Comparison of ENCODE assay signal across 8 mouse cellular contexts in genomic region chr14:37135671-37136070, GRCm38 (mm10). TPM values are rescaled to one million over a fixed set of nuclear protein-coding genes. Genes with fewer than 3 reads are reported as not detected.
DNase-seq lines count a peak whose midpoint lies in the region; ATAC-seq lines count a peak whose summit lies in the region.

No protein-coding gene starts in this region.

- WGBS in forebrain, embryonic 11.5 days: 3% methylated on average over 10 of the region's 10 CpGs
- 3% methylated on average over 10 of the region's 10 CpGs for WGBS in liver, embryonic 12.5 days (ENCODE audit: insufficient replicate concordance)

- no peaks in the 10 kb centered on the region for H3K4me1 ChIP-seq in forebrain, embryonic 11.5 days (replicated peaks; ENCODE audit: control insufficient read depth, insufficient read depth, low read length)
- peaks cover 9% of the 10 kb centered on the region for H3K4me1 ChIP-seq in liver, embryonic 12.5 days

- no peaks in the 10 kb centered on the region for H3K9me3 ChIP-seq in forebrain, embryonic 11.5 days (ENCODE audit: control insufficient read depth, low read length)
- no peaks in the 10 kb centered on the region for H3K9me3 ChIP-seq in liver, embryonic 12.5 days (replicated peaks)

- H3K9ac ChIP-seq in forebrain, embryonic 11.5 days (ENCODE audit: low read length): peak overlapping the region; percentile 47
- H3K9ac ChIP-seq in liver, embryonic 12.5 days: peak overlapping the region; percentile 74

- H3K4me3 ChIP-seq in forebrain, embryonic 11.5 days (ENCODE audit: low read depth, low read length): peak overlapping the region; percentile 83
- peak overlapping the region; percentile 88 for H3K4me3 ChIP-seq in liver, embryonic 12.5 days

- no peak overlapping the region for H3K27ac ChIP-seq in forebrain, embryonic 11.5 days (ENCODE audit: low read depth, low read length)
- peak overlapping the region; percentile 85 for H3K27ac ChIP-seq in liver, embryonic 12.5 days

- H3K36me3 ChIP-seq in forebrain, embryonic 11.5 days (ENCODE audit: control insufficient read depth, insufficient read depth, low read length): no peaks in the 10 kb centered on the region; the same call in 1 of the 2 replicates
- H3K36me3 ChIP-seq in liver, embryonic 12.5 days: peaks cover 28% of the 10 kb centered on the region

- 0 out of 2 replicates have a peak, but pooled peaks have one; percentile 16 for ATAC-seq in cerebellum, adult (ENCODE audit: insufficient number of reproducible peaks, low FRiP score, low TSS enrichment)
- peak; percentile 64 for ATAC-seq in forebrain, embryonic 11.5 days (replicated peaks; ENCODE audit: low FRiP score)
- no peak for ATAC-seq in liver, embryonic 12.5 days

- H3K4me2 ChIP-seq in forebrain, embryonic 11.5 days (ENCODE audit: low read depth, low read length, severe bottlenecking): peak overlapping the region; percentile 60
- H3K4me2 ChIP-seq in liver, embryonic 12.5 days: peak overlapping the region; percentile 69

- no peak for DNase-seq in cerebellum, adult 9-10 months
- peak; percentile 48 for DNase-seq in 416B (ENCODE audit: low read depth)
- DNase-seq in forebrain, embryonic 11.5 days (ENCODE audit: low spot score): no peak
- no peak for DNase-seq in frontal cortex, postnatal 14 days (ENCODE audit: low spot score in 2 of 2)
- DNase-seq in left cerebral cortex, adult 9 months (ENCODE audit: low spot score in 2 of 2): no peak
- DNase-seq in frontal cortex, adult 2 months (ENCODE audit: extremely low spot score in 1 of 2, low spot score in 1 of 2): no peak

- H3K27me3 ChIP-seq in forebrain, embryonic 11.5 days (ENCODE audit: control insufficient read depth, insufficient read depth, low read length): no peaks in the 10 kb centered on the region
- H3K27me3 ChIP-seq in liver, embryonic 12.5 days (replicated peaks): no peaks in the 10 kb centered on the region

RNA-seq across cellular contexts. Expression of gene Ghitm, which starts 0.6 kb away (rescaled TPM):
- polyA plus RNA-seq in forebrain, embryonic 11.5 days (2014; fragmentation: Nextera tagmentation; extraction: Ambion mirVana): 189 and 196 TPM in 2 replicates
- 253 and 263 TPM in 2 replicates for polyA plus RNA-seq in liver, embryonic 12.5 days (2016; fragmentation: Nextera tagmentation; extraction: Ambion mirVana)
- 306 and 313 TPM in 2 replicates for polyA plus RNA-seq in frontal cortex, adult 2 months (2012; rRNA removed)

RNA-seq across cellular contexts. Expression of gene 2610528A11Rik, which starts 21.8 kb away (rescaled TPM):
- polyA plus RNA-seq in forebrain, embryonic 11.5 days (2014; fragmentation: Nextera tagmentation; extraction: Ambion mirVana): 0.41 and 0.47 TPM in 2 replicates
- not detected in 2 replicates for polyA plus RNA-seq in liver, embryonic 12.5 days (2016; fragmentation: Nextera tagmentation; extraction: Ambion mirVana)
- 2.9 and 4.0 TPM in 2 replicates for polyA plus RNA-seq in frontal cortex, adult 2 months (2012; rRNA removed)

RNA-seq across cellular contexts. Expression of gene Cdhr1, which starts 37.5 kb away (rescaled TPM):
- polyA plus RNA-seq in forebrain, embryonic 11.5 days (2014; fragmentation: Nextera tagmentation; extraction: Ambion mirVana): 1.0 and 1.2 TPM in 2 replicates
- polyA plus RNA-seq in liver, embryonic 12.5 days (2016; fragmentation: Nextera tagmentation; extraction: Ambion mirVana): not detected in 2 replicates
- 112 and 126 TPM in 2 replicates for polyA plus RNA-seq in frontal cortex, adult 2 months (2012; rRNA removed)

Comparison
In these comparisons a context has a peak if more than half of its experiments do, and no peak if none do; other contexts are left out.
1. RNA of gene Cdhr1, which starts 37.5 kb away (polyA plus RNA-seq): 112 to 126 TPM in frontal cortex, adult 2 months; 1.0 to 1.2 TPM in forebrain, embryonic 11.5 days and not detected in liver, embryonic 12.5 days; every median in the first group is over 10 times any median in the second.